9 mouse cellular contexts compared by ENCODE assay signal in the genomic region with DNA sequence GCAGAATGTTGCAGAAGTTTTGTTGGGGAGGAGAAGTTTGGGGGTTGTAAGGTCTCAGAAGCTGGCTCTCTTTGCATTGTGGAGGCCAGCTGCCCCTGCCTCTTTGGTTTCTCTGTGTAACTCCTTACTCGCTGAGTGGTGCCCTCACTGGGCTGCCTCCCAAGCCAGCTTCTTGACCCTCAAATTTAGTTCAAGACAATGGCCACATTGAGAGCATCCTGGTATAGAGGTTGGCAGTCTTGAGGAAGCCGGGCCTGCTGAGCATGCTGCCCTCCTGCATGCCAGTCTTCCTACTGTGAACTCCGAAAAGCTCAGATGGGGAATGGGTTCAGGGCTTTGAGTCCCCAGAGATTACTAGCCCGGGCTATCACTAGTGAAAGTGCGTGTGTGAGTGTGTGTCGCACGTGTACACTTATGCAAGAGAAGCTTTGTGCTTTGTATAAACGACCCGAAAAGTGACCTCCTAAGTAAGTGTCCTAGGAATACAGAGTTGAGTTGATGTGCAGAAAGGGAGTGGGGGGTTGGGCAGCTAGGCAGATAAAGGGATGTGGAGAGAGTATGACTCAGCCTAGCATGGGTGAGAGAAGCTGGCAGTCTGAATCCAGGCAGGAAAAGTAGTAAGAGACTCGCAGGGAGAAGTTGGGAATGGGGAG.
DNase-seq lines count a peak whose midpoint lies in the region; ATAC-seq and TF ChIP-seq lines count a peak whose summit lies in the region.
"Had no signal": no experiment of that assay in that cellular context is flagged by ENCODE, and none has a peak within 500 bp of the region (broad histone marks: within the 10 kb centered on the region; RNA-seq: fewer than 3 reads in every experiment).

No protein-coding gene starts in this region.

- no peak for ATAC-seq in hindbrain, embryonic 11.5 days (ENCODE audit: low FRiP score)
- ATAC-seq in midbrain, embryonic 15.5 days (replicated peaks): no peak

- peaks cover 43% of the 10 kb centered on the region for H3K4me1 ChIP-seq in brown adipose tissue, adult 24 weeks (ENCODE audit: control insufficient read depth, insufficient read depth, insufficient read length, low read length)
- peaks cover 11% of the 10 kb centered on the region for H3K4me1 ChIP-seq in hindbrain, embryonic 11.5 days (replicated peaks; ENCODE audit: control insufficient read depth, insufficient read depth, low read length)
- H3K4me1 ChIP-seq in midbrain, embryonic 15.5 days: peaks cover 41% of the 10 kb centered on the region

- TF ChIP-seq CTCF in layer of hippocampus, adult 2 months (conservative IDR thresholded peaks at IDR 0.05): no peak

- H3K9me3 ChIP-seq in hindbrain, embryonic 11.5 days (ENCODE audit: control insufficient read depth, low read length): no peaks in the 10 kb centered on the region
- no peaks in the 10 kb centered on the region for H3K9me3 ChIP-seq in midbrain, embryonic 15.5 days

- no peak for DNase-seq in layer of hippocampus, adult 2 months (ENCODE audit: low spot score in 2 of 2)
- no peak for DNase-seq in layer of hippocampus, postnatal 25 days (ENCODE audit: extremely low spot score in 1 of 2, low spot score in 1 of 2)
- DNase-seq in hindbrain, embryonic 11.5 days (ENCODE audit: low spot score): no peak
- DNase-seq in cerebellum, adult 9-11 months: no peak
- DNase-seq in thymus, postnatal 4 days: no peak
- no peak for DNase-seq in cerebellum, postnatal 4 days (ENCODE audit: low spot score in 2 of 2)
- DNase-seq: gastrocnemius, postnatal 14 days had no signal

- 48% methylated on average over 10 of the region's 10 CpGs for WGBS in hindbrain, embryonic 11.5 days
- WGBS in midbrain, embryonic 15.5 days: 51% methylated on average over 10 of the region's 10 CpGs

- peak overlapping the region; percentile 39; the same call in 1 of the 2 replicates for H3K27ac ChIP-seq in layer of hippocampus, adult 2 months
- H3K27ac ChIP-seq in brown adipose tissue, adult 24 weeks (replicated peaks; ENCODE audit: low read depth, low read length): 0 out of 2 replicates have a peak overlapping the region, but pooled peaks have one; percentile 19
- peak overlapping the region; percentile 18; the same call in 1 of the 2 replicates for H3K27ac ChIP-seq in hindbrain, embryonic 11.5 days (ENCODE audit: low read depth, low read length)
- H3K27ac ChIP-seq in midbrain, embryonic 15.5 days: no peak overlapping the region

- no peak overlapping the region for H3K4me3 ChIP-seq in layer of hippocampus, adult 2 months
- H3K4me3 ChIP-seq in brown adipose tissue, adult 24 weeks (ENCODE audit: insufficient read depth, low read depth, low read length): no peak overlapping the region
- H3K4me3 ChIP-seq in hindbrain, embryonic 11.5 days (ENCODE audit: low read depth, low read length): peak overlapping the region; percentile 70; the same call in 1 of the 2 replicates
- no peak overlapping the region for H3K4me3 ChIP-seq in midbrain, embryonic 15.5 days

- H3K27me3 ChIP-seq in hindbrain, embryonic 11.5 days (ENCODE audit: control insufficient read depth, insufficient read depth, low read length): no peaks in the 10 kb centered on the region
- H3K27me3 ChIP-seq in midbrain, embryonic 15.5 days (replicated peaks): no peaks in the 10 kb centered on the region; the same call in 1 of the 2 replicates

- H3K36me3 ChIP-seq in hindbrain, embryonic 11.5 days (ENCODE audit: control insufficient read depth, insufficient read depth, low read length): no peaks in the 10 kb centered on the region
- H3K36me3 ChIP-seq in midbrain, embryonic 15.5 days (replicated peaks): no peaks in the 10 kb centered on the region

- peak overlapping the region; percentile 85; the same call in 1 of the 2 replicates for H3K4me2 ChIP-seq in hindbrain, embryonic 11.5 days (replicated peaks; ENCODE audit: low read depth, low read length)
- H3K4me2 ChIP-seq in midbrain, embryonic 15.5 days: peak overlapping the region; percentile 79; the same call in 1 of the 2 replicates

- H3K9ac ChIP-seq in hindbrain, embryonic 11.5 days (ENCODE audit: low read depth, low read length): no peak overlapping the region
- no peak overlapping the region for H3K9ac ChIP-seq in midbrain, embryonic 15.5 days
